Mouse (Mus musculus): ENCODE measurements around the gene Htra2.

GRCm38 (mm10) chr6:83080210-83080609, 25.1 kb upstream of the Htra2 start:
- TF ChIP-seq EP300 (optimal IDR thresholded peaks at IDR 0.05): no peak
- TF ChIP-seq CTCF (IDR thresholded peaks at IDR 0.05; ENCODE audit: low read depth): no peak
